Mouse (Mus musculus): ENCODE data around the gene Atf6. TPM values are rescaled to one million over a fixed set of nuclear protein-coding genes. Genes with fewer than 3 reads are reported as not detected.
A peak's percentile ranks its signal among the peaks of the same experiment; 100 is the strongest.

Atf6 gene
- polyA plus RNA-seq, 1 experiment from 2014 or later: 6.6 TPM

DNA sequence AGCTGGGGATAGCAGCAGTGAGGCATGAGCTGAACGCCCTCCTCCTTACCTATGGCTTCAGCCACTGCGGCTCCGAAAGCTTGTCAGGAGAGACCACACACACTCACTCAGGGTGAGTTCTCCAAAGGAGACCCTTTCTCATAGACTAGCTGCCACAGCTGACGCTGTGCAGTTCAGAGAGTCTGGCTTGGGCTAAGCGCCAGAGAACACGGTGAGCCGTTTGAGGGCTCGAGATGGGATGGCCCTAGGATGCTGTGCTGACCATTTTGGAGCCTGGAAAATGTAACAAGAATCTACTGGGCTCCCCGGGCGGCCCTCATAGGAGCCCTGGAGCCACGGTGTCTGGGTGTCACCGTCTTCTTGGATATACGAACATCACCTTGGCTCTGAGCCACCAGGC is 208.3 kb downstream of the Atf6 start:
- H3K4me1 ChIP-seq: peaks cover 11% of the 10 kb centered on the region; the same call in 1 of the 2 replicates
- no peaks in the 10 kb centered on the region for H3K9me3 ChIP-seq (replicated peaks)
- H3K4me2 ChIP-seq: no peak overlapping the region
- ATAC-seq: no peak
- H3K4me3 ChIP-seq: no peak overlapping the region
- H3K36me3 ChIP-seq (ENCODE audit: poor library complexity, severe bottlenecking): peaks cover 18% of the 10 kb centered on the region
- no peak overlapping the region for H3K27ac ChIP-seq
- H3K9ac ChIP-seq: no peak overlapping the region
- H3K27me3 ChIP-seq: no peaks in the 10 kb centered on the region
- 88% methylated on average over 13 of the region's 13 CpGs for WGBS

DNA sequence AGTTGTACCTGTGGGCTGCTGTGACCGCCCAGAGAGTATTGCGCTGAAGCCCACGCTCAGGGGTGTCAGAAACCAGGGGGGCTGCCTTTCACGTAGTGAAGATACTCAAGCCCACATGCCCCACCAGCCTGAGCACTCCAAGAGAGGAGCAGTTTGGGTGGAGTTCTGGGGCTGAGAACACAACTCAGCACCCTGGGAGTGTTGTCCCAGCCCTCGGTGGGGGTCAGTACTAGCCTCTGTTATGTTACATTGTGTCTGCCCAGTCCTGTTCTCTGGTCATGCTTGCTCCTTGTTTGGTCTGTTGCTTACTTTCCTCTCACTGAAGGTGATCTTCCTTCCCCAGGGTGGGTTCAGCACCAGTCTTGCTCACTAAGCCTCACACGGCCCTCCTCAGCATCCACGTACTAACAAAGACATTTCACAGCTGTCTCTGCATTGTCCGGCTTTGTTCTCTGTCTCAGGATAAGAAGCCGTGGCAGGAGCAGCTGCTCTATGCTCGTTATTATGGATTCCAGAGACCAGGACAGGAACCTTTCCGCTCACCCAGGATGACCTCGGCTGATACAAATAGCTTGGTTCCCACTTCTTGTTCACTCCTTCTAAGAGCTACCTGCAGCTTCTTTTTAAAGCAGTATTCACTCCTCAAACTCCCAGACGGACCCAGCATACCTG is 209.8 kb downstream of the Atf6 start:
- Histone ChIP-seq H3K36me3 (ENCODE audit: poor library complexity, severe bottlenecking) (peaks cover 8% of the 10 kb centered on the region), H3K4me3 (no peak overlapping the region), H3K27ac (no peak overlapping the region), H3K9ac (no peak overlapping the region), H3K4me1 (peaks cover 11% of the 10 kb centered on the region; the same call in 1 of the 2 replicates), H3K27me3 (no peaks in the 10 kb centered on the region), H3K9me3 (replicated peaks) (no peaks in the 10 kb centered on the region), H3K4me2 (no peak overlapping the region)
- ATAC-seq: no peak
- 53% methylated on average over 13 of the region's 13 CpGs for WGBS

- 45% methylated on average over 2 of the region's 2 CpGs for WGBS
- Histone ChIP-seq H3K36me3 (ENCODE audit: poor library complexity, severe bottlenecking) (peaks cover 2% of the 10 kb centered on the region; the same call in 1 of the 2 replicates), H3K27ac (no peak overlapping the region), H3K27me3 (no peaks in the 10 kb centered on the region), H3K9ac (no peak overlapping the region), H3K9me3 (replicated peaks) (no peaks in the 10 kb centered on the region), H3K4me3 (no peak overlapping the region), H3K4me2 (no peak overlapping the region), H3K4me1 (peaks cover 11% of the 10 kb centered on the region; the same call in 1 of the 2 replicates)
- no peak for ATAC-seq
Measured at GRCm38 (mm10) chr1:170657228-170657521, 210.4 kb downstream of the Atf6 start.

GRCm38 (mm10) chr1:170656518-170657227 is 210.9 kb downstream of the Atf6 start:
- H3K4me1 ChIP-seq: peaks cover 11% of the 10 kb centered on the region; the same call in 1 of the 2 replicates
- ATAC-seq: peak; percentile 45
- no peak overlapping the region for H3K4me2 ChIP-seq
- WGBS: 80% methylated on average over 11 of the region's 11 CpGs
- no peak overlapping the region for H3K27ac ChIP-seq
- H3K9ac ChIP-seq: no peak overlapping the region
- H3K36me3 ChIP-seq (ENCODE audit: poor library complexity, severe bottlenecking): no peaks in the 10 kb centered on the region
- H3K27me3 ChIP-seq: no peaks in the 10 kb centered on the region
- no peaks in the 10 kb centered on the region for H3K9me3 ChIP-seq (replicated peaks)
- no peak overlapping the region for H3K4me3 ChIP-seq

DNA sequence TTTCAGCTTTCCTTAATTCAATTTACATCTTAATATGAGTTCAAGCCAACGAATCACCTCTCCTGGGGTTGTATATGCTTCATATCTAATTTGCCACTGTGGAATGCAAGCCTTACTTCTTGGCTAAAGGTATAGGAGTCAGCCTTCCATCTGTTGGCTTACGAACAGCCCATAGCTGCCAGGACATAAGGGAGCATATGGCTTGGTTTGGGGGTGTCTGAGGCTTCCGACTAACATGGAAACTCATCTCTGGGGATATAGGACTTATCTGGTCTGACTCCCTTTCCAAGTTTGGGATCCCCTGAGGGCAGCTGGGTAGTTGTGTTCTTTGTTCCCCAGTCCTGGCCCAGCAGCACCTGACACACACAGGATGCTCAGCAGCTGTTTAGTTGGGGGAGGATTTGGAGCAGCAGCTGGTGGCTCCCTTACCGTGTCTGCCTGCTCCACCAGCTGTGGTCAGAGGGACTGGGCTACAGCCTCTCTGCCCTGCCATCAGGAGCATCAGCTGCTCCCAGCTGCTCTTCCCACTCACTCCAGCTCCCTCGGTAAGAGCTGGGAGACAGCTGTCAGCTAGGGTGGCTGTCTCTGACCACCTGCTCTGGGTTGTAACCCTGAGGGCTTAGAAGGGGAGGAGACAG is 212.2 kb downstream of the Atf6 start:
- 0 out of 2 replicates have a peak, but pooled peaks cover 3% of the 10 kb centered on the region for H3K36me3 ChIP-seq (ENCODE audit: poor library complexity, severe bottlenecking)
- peaks cover 11% of the 10 kb centered on the region; the same call in 1 of the 2 replicates for H3K4me1 ChIP-seq
- no peaks in the 10 kb centered on the region for H3K27me3 ChIP-seq
- no peak overlapping the region for H3K9ac ChIP-seq
- H3K27ac ChIP-seq: peak overlapping the region; percentile 33; the same call in 1 of the 2 replicates
- ATAC-seq: peak; percentile 39
- H3K9me3 ChIP-seq (replicated peaks): no peaks in the 10 kb centered on the region
- no peak overlapping the region for H3K4me2 ChIP-seq
- WGBS: 63% methylated on average over 5 of the region's 5 CpGs
- H3K4me3 ChIP-seq: no peak overlapping the region

Other genes with a start within 250 kb of the Atf6 start
- 6.7 and 7.3 TPM in 2 replicates for gene Olfml2b, start 223.2 kb downstream of the Atf6 start, polyA plus RNA-seq (2015; fragmentation: Nextera tagmentation; extraction: Ambion mirVana)
- 0.34 TPM in 1 of 2 replicates, not detected in the other for gene Gm26620, start 17.3 kb upstream of the Atf6 start, polyA plus RNA-seq (2015; fragmentation: Nextera tagmentation; extraction: Ambion mirVana)
- 28.9 and 30.0 TPM in 2 replicates for gene Dusp12, start 17.8 kb upstream of the Atf6 start, polyA plus RNA-seq (2015; fragmentation: Nextera tagmentation; extraction: Ambion mirVana)
- 0.14 TPM in 1 of 2 replicates, not detected in the other for gene Fcrlb, start 45.2 kb upstream of the Atf6 start, polyA plus RNA-seq (2015; fragmentation: Nextera tagmentation; extraction: Ambion mirVana)
- gene Fcrla, start 59.8 kb upstream of the Atf6 start, polyA plus RNA-seq (2015; fragmentation: Nextera tagmentation; extraction: Ambion mirVana): not detected in 2 replicates
- gene Fcgr2b, start 108.8 kb upstream of the Atf6 start, polyA plus RNA-seq (2015; fragmentation: Nextera tagmentation; extraction: Ambion mirVana): 0.12 and 0.26 TPM in 2 replicates
- 0.33 TPM in 1 of 2 replicates, not detected in the other for gene Fcgr4, start 151.1 kb upstream of the Atf6 start, polyA plus RNA-seq (2015; fragmentation: Nextera tagmentation; extraction: Ambion mirVana)
- 3.5 and 3.8 TPM in 2 replicates for gene Fcgr3, start 197.2 kb upstream of the Atf6 start, polyA plus RNA-seq (2015; fragmentation: Nextera tagmentation; extraction: Ambion mirVana)
- 6.6 and 7.8 TPM in 2 replicates for gene Cfap126, start 246.1 kb upstream of the Atf6 start, polyA plus RNA-seq (2015; fragmentation: Nextera tagmentation; extraction: Ambion mirVana)

Data from forebrain, embryonic 13.5 days (tissue).